Mouse (Mus musculus) hindbrain, postnatal 0 days (tissue): ENCODE results near the gene Igfbp7. TPM values are rescaled to one million over a fixed set of nuclear protein-coding genes. Genes with fewer than 3 reads are reported as not detected.
A peak's percentile ranks its signal among the peaks of the same experiment; 100 is the strongest.

Experiments
- ATAC-seq: fragments of 200-750 bp; cut with Nextera tagmentation; 2 replicates; pipeline ENCODE4 v1.8.0; 2017; ENCODE audit warnings: mild to moderate bottlenecking, moderate TSS enrichment, moderate library complexity
- DNase-seq: peaks from one replicate; pipeline ENCODE4 v3.0.0-alpha.2; 2015; ENCODE audit warnings: low spot score
- H3K27ac ChIP-seq: fragments of 300-500 bp; sonication (generic); 2 replicates; pipeline ENCODE4 v1.5.1; 2014; ENCODE audit warnings: mild to moderate bottlenecking
- H3K27me3 ChIP-seq: fragments of 300-500 bp; sonication (generic); 2 replicates; pipeline ENCODE4 v1.6.1; 2014; ENCODE audit warnings: low read length, mixed read lengths; ENCODE audit not compliant: insufficient read depth
- H3K36me3 ChIP-seq: fragments of 300-500 bp; sonication (generic); 2 replicates; pipeline ENCODE4 v1.6.1; 2014; ENCODE audit warnings: low read length, mixed read lengths; ENCODE audit not compliant: insufficient read depth
- H3K4me1 ChIP-seq: fragments of 300-500 bp; sonication (generic); 2 replicates; pipeline ENCODE4 v1.6.1; 2014; ENCODE audit warnings: antibody characterized with exemption, low read length, mixed read lengths; ENCODE audit not compliant: insufficient read depth
- H3K4me2 ChIP-seq: fragments of 300-500 bp; sonication (generic); 2 replicates; pipeline ENCODE4 v1.6.1; 2014; ENCODE audit warnings: low read depth, mild to moderate bottlenecking, low read length, moderate library complexity, mixed read lengths
- H3K4me3 ChIP-seq: fragments of 300-500 bp; sonication (generic); 2 replicates; pipeline ENCODE4 v1.5.1; 2014; ENCODE audit warnings: low read length
- H3K9ac ChIP-seq: fragments of 300-500 bp; sonication (generic); replicated peaks from 2 replicates; pipeline ENCODE4 v1.6.1; 2014; ENCODE audit warnings: mild to moderate bottlenecking, low read length, moderate library complexity, mixed read lengths
- H3K9me3 ChIP-seq: fragments of 300-500 bp; sonication (generic); 2 replicates; pipeline ENCODE4 v1.6.1; 2016; ENCODE audit warnings: low read length, mixed read lengths
- CTCF ChIP-seq: IDR thresholded peaks from 2 replicates; pipeline ENCODE4 v1.5.1; 2016; ENCODE audit warnings: antibody characterized with exemption, control low read depth, low read depth
- WGBS: fragments of 180-500 bp; shearing (Covaris S2); extraction: QIAGEN DNeasy Blood & Tissue Kit; methylation state at CpG from one replicate; pipeline ENCODE4 v1.1.7; 2014; 5-methylcytosine and 5-hydroxymethylcytosine counted together
- polyA plus RNA-seq: library from polyadenylated mRNA; unstranded; fragments of >200 nt; fragmentation: Nextera tagmentation; extraction: Ambion mirVana; gene quantifications from 2 replicates; pipeline ENCODE4 v1.2.1, GENCODE M21; 2015
- total RNA-seq: library from RNA; depleted of rRNA; stranded (reverse); fragments of >200 nt; gene quantifications from 2 replicates; pipeline ENCODE4 v1.2.3, GENCODE M21; 2014; rRNA removed

Igfbp7 gene
- total RNA-seq: 45.7 and 59.6 TPM in 2 replicates
- 99.3 and 111 TPM in 2 replicates for polyA plus RNA-seq

DNA sequence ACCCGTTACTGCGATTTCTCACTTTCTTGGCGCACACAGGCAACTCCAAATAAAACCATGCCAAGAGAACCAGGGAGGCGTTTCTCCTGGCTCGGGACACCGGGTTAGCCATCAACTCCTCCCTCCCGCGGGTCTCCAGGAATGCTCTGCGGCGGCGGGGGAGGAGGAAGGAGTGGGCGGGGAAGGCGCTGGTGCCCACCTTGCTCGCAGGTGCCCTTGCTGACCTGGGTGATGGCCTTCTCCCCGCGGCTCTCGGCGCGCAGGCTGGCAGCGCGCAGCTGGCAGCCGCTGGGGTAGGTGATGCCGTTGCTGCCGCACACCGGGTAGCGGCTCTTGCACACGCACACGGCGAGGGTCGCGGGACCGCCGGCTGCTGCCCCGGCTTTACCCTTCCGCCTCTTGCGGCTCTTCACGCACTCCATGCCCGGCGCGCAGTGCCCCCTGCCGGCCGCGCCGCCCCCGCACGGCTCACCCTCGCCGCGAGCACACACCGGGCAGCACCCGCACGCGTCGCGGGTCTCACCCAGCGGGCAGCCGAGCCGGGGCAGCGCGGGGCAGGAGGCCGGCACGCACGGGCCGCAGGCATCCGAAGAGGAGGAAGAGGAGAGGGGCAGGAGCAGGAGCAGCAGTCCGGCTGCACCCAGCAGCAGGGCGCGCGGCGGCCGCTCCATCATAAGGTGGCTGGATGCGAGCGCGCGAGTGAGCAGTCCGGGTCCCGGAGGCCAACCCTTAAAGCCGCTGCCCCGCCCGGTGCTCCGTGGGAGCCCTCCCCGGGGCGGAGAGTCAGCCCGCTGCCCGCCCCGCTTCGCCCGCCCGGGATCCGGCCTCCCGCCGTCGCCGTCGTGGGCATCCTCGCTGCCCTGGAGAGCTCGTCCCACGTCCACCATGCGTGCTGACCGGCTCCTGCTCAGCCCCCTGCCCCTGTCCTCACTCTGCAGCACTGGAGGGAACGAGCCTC is at the start of gene Igfbp7:
Gene Igfbp7, minus strand, starts transcription at position 701 of the 958 bp plus-strand sequence.
- WGBS: 7% methylated on average over 56 of the region's 101 CpGs
- H3K4me1 ChIP-seq: no peaks in the 10 kb centered on the region
- H3K4me3 ChIP-seq: peak within 1 kb of the TSS; percentile 52
- H3K9ac ChIP-seq: peak within 1 kb of the TSS; percentile 54
- peak; percentile 77 for DNase-seq
- H3K27ac ChIP-seq: no peak within 1 kb of the TSS
- no peak for TF ChIP-seq CTCF
- peak within 1 kb of the TSS; percentile 75 for H3K4me2 ChIP-seq
- no peaks in the 10 kb centered on the region for H3K27me3 ChIP-seq
- no peaks in the 10 kb centered on the region for H3K9me3 ChIP-seq
- peak; percentile 94 for ATAC-seq
- no peaks in the 10 kb centered on the region for H3K36me3 ChIP-seq

DNA sequence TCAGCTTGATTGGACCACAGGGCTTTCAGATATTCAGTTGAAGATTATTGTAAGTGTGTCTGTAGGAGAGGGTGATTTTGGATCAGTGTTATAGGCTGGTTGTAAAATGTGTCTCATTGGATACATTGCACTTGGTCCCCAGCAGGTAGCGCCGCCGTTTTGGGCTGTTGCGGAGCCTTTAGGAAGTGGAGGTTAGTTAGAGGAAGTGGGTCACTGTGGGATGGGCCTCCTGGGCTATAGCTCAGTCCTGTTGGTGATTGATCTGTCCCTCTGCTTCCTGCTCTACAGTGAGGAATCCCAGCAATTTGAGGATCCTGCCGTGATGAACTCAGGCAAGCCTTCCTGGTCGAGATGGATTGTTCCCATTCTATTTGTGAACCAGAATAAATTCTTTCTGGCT is 44.3 kb upstream of the Igfbp7 start:
- no peak overlapping the region for H3K4me2 ChIP-seq
- H3K4me1 ChIP-seq: no peaks in the 10 kb centered on the region
- H3K36me3 ChIP-seq: no peaks in the 10 kb centered on the region
- H3K4me3 ChIP-seq: no peak overlapping the region
- no peak for DNase-seq
- WGBS: 85% methylated on average over 6 of the region's 6 CpGs
- no peak overlapping the region for H3K27ac ChIP-seq
- no peaks in the 10 kb centered on the region for H3K27me3 ChIP-seq
- no peak for TF ChIP-seq CTCF
- H3K9ac ChIP-seq: no peak overlapping the region
- no peaks in the 10 kb centered on the region for H3K9me3 ChIP-seq
- no peak for ATAC-seq

DNA sequence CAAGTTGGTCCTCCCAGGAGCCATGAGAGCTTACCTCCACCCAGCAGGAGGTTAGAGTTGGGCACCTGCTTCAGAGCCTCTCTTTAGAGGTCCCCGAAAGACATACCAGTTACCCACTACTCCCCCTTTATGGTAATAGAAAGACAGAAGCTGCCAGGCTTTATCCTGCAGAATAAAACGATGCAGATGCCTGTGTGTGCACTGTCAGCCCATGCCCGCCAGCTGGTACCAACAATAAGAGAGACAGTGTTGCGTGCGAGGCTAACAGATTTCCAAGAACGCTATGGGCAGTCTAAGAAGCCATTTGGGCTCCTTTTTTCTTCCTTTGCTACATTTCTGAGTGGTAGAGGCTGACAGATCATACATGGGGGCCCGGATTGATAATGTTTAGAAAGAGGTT is 41.7 kb upstream of the Igfbp7 start:
- ATAC-seq (no peak), DNase-seq (no peak)
- Histone ChIP-seq H3K27ac (no peak overlapping the region), H3K4me2 (no peak overlapping the region), H3K9me3 (no peaks in the 10 kb centered on the region), H3K9ac (no peak overlapping the region), H3K36me3 (no peaks in the 10 kb centered on the region), H3K27me3 (no peaks in the 10 kb centered on the region), H3K4me3 (no peak overlapping the region), H3K4me1 (no peaks in the 10 kb centered on the region)
- WGBS: 83% methylated on average over 7 of the region's 7 CpGs
- TF ChIP-seq CTCF: no peak

- Histone ChIP-seq H3K27me3 (no peaks in the 10 kb centered on the region), H3K4me3 (no peak overlapping the region), H3K27ac (no peak overlapping the region), H3K4me2 (no peak overlapping the region), H3K9ac (no peak overlapping the region), H3K36me3 (no peaks in the 10 kb centered on the region), H3K4me1 (no peaks in the 10 kb centered on the region), H3K9me3 (no peaks in the 10 kb centered on the region)
- ATAC-seq (no peak), DNase-seq (no peak)
- WGBS: 98% methylated on average over 4 of the region's 4 CpGs
- TF ChIP-seq CTCF: no peak
Measured at GRCm38 (mm10) chr5:77445431-77445830, 37.6 kb upstream of the Igfbp7 start.

DNA sequence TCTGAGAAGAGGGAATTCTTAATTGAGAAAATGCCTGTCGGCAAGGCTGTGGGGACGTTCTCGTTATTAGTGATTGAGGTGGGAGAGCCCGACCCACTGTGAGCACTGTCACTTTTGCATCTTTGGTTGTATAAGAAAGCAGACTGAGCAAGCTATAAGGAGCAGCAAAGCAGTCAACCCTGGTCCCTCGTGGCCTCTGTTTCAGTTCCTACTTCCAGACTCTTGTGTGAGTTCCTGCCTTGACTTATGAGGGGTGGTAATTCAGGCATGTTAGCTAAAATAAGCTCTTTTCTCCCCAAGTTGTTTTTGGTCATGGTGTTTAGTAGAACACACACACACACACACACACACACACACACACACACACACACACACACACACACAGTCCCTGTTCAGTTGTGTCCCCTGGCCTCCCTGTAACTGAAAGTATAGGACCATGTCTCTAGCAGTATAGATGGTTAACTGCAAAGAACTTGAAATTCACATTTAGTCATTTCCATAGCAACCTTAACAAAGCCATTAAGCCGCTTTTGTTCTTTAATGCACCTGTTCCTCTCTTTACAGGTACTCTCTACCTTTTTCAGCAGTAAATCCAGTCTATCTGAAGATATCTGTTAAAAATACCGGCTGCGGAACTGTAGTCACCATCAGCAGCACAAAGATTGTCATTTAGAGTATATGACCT is 36.2 kb upstream of the Igfbp7 start:
- H3K9ac ChIP-seq: no peak overlapping the region
- no peaks in the 10 kb centered on the region for H3K9me3 ChIP-seq
- no peak overlapping the region for H3K4me2 ChIP-seq
- H3K27me3 ChIP-seq: no peaks in the 10 kb centered on the region
- no peak for ATAC-seq
- no peaks in the 10 kb centered on the region for H3K4me1 ChIP-seq
- no peak for TF ChIP-seq CTCF
- no peaks in the 10 kb centered on the region for H3K36me3 ChIP-seq
- 72% methylated on average over 8 of the region's 8 CpGs for WGBS
- H3K27ac ChIP-seq: no peak overlapping the region
- DNase-seq: no peak
- no peak overlapping the region for H3K4me3 ChIP-seq

DNA sequence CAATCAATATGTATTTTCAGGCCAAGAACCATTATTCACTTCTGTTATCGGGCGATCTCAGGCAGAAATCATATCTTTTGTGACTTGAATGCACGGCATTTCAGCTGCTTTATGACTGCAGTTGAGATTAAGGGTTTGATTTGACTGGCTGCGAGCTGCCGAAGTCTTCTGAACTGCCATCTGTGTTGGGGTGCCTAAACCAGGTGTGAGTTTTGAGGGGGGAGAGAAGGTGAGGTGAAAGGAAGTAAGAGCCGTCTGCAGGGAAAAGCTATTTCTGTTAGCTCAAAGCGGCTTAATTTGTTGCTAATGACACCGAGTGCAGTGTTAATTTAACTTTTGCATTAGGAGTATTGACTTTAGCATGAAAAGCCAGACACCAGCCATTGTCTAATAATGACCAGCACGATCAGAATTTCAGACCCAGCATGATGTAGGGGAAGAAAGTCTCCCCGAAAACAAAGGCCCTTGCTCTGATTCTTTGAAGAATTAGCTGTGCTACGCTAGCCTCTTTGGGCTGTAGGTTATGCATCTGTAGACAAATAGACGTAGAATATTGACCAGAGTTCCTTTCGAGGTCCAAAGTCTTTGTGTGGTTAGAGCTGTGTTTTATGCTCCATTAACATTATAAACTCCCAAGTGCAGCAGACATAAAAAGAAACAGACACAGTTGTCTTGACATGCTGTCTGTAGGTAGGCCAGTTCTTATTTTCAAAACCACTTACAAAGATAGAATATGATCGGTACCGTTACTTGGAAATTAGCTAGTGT is 35.2 kb upstream of the Igfbp7 start:
- Histone ChIP-seq H3K27me3 (no peaks in the 10 kb centered on the region), H3K36me3 (no peaks in the 10 kb centered on the region), H3K4me1 (no peaks in the 10 kb centered on the region), H3K9ac (no peak overlapping the region), H3K27ac (no peak overlapping the region), H3K4me2 (no peak overlapping the region), H3K4me3 (no peak overlapping the region), H3K9me3 (no peaks in the 10 kb centered on the region)
- DNase-seq (no peak), ATAC-seq (no peak)
- WGBS: 49% methylated on average over 15 of the region's 15 CpGs
- no peak for TF ChIP-seq CTCF
